Mouse (Mus musculus) neural tube, embryonic 11.5 days (tissue): ENCODE data around the gene Gimap7. TPM values are rescaled to one million over a fixed set of nuclear protein-coding genes. Genes with fewer than 3 reads are reported as not detected.
"Not testable (repeated sequence)": the region's sequence is repeated elsewhere in the genome, so short reads cannot be mapped to it uniquely, and the experiment has no call there.

Source experiments
- ATAC-seq: fragments of 200-750 bp; cut with Nextera tagmentation; 2 replicates; pipeline ENCODE4 v1.8.0; 2017; ENCODE audit warnings: moderate number of reproducible peaks, mild to moderate bottlenecking, moderate TSS enrichment, moderate library complexity; ENCODE audit not compliant: insufficient read depth, low FRiP score, low TSS enrichment
- DNase-seq: peaks from one replicate; pipeline ENCODE4 v3.0.0-alpha.2; 2015; ENCODE audit warnings: low spot score
- H3K27ac ChIP-seq: fragments of 300-500 bp; sonication (generic); 2 replicates; pipeline ENCODE4 v1.5.1; 2014; ENCODE audit warnings: low read depth, mild to moderate bottlenecking, low read length
- H3K27me3 ChIP-seq: fragments of 300-500 bp; sonication (generic); 2 replicates; pipeline ENCODE4 v1.6.1; 2014; ENCODE audit warnings: mild to moderate bottlenecking, low read length, mixed read lengths; ENCODE audit not compliant: control insufficient read depth, insufficient read depth
- H3K36me3 ChIP-seq: fragments of 300-500 bp; sonication (generic); 2 replicates; pipeline ENCODE4 v1.6.1; 2014; ENCODE audit warnings: mild to moderate bottlenecking, low read length, moderate library complexity, mixed read lengths; ENCODE audit not compliant: control insufficient read depth, insufficient read depth
- H3K4me1 ChIP-seq: fragments of 300-500 bp; sonication (generic); 2 replicates; pipeline ENCODE4 v1.6.1; 2014; ENCODE audit warnings: low read length, mixed read lengths; ENCODE audit not compliant: control insufficient read depth, insufficient read depth
- H3K4me2 ChIP-seq: fragments of 300-500 bp; sonication (generic); 2 replicates; pipeline ENCODE4 v1.6.1; 2014; ENCODE audit warnings: low read depth, mild to moderate bottlenecking, moderate library complexity
- H3K4me3 ChIP-seq: fragments of 300-500 bp; sonication (generic); 2 replicates; pipeline ENCODE4 v1.5.1; 2014; ENCODE audit warnings: low read depth, low read length
- H3K9ac ChIP-seq: fragments of 300-500 bp; sonication (generic); 2 replicates; pipeline ENCODE4 v1.6.1; 2014; ENCODE audit warnings: mild to moderate bottlenecking, low read length
- H3K9me3 ChIP-seq: fragments of 300-500 bp; sonication (generic); 2 replicates; pipeline ENCODE4 v1.6.1; 2016; ENCODE audit warnings: low read length; ENCODE audit not compliant: control insufficient read depth
- WGBS: fragments of 180-500 bp; shearing (Covaris S2); extraction: QIAGEN DNeasy Blood & Tissue Kit; methylation state at CpG from one replicate; pipeline ENCODE4 v1.1.7; 2014; 5-methylcytosine and 5-hydroxymethylcytosine counted together
- polyA plus RNA-seq: library from polyadenylated mRNA; unstranded; fragments of >200 nt; fragmentation: Nextera tagmentation; extraction: Ambion mirVana; gene quantifications from 2 replicates; pipeline ENCODE4 v1.2.1, GENCODE M21; 2014

The Gimap7 gene
- polyA plus RNA-seq, 1 experiment from 2014 or later: not detected

DNA sequence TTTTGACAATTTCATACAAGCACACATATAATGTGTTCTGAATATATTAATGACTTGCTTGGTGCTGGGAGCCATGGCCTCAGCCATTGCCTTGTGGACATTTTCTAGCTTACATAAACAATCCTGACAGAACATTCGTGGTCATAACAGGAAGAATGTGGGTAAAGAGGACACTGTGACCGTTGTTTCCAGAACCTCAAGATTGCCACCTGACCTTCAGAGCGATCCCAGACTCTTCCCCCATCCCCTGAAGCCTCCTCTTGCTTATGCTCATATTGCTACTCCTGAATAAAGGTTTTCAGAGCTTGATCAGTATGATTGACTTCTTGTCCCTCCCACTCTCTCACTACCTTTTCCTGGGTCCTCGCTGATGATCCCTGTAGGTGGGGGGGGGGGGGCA is 40.0 kb upstream of the Gimap7 start:
- Histone ChIP-seq H3K27ac (no peak overlapping the region), H3K36me3 (no peaks in the 10 kb centered on the region), H3K27me3 (no peaks in the 10 kb centered on the region), H3K4me2 (no peak overlapping the region), H3K4me1 (no peaks in the 10 kb centered on the region), H3K4me3 (no peak overlapping the region), H3K9me3 (no peaks in the 10 kb centered on the region), H3K9ac (no peak overlapping the region)
- 77% methylated on average over 4 of the region's 4 CpGs for WGBS
- no peak for ATAC-seq
- DNase-seq: no peak

DNA sequence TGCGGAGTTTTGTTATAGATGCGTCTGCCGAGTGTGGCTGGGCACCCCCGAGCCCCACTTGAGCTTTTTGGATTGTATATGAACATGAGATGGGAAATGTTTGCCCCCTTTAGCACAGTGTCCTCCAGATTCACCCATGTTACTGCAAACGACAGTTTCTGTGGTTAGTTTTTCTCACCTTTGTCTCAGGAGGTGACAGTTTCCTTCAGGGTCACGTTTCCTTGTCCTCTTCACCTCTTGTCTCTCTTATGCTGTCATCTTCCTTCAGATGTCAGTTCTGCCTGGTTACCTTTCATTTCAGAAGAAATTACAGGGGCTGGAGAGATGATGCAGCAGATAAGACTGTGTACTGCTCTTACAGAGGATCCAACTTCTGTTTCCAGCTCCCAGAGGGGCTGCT is 38.7 kb upstream of the Gimap7 start:
- H3K9ac ChIP-seq: no peak overlapping the region
- H3K36me3 ChIP-seq: no peaks in the 10 kb centered on the region
- no peak overlapping the region for H3K4me2 ChIP-seq
- no peaks in the 10 kb centered on the region for H3K9me3 ChIP-seq
- no peaks in the 10 kb centered on the region for H3K4me1 ChIP-seq
- 80% methylated on average over 6 of the region's 6 CpGs for WGBS
- no peak overlapping the region for H3K4me3 ChIP-seq
- no peak overlapping the region for H3K27ac ChIP-seq
- DNase-seq (no peak), ATAC-seq (no peak)
- no peaks in the 10 kb centered on the region for H3K27me3 ChIP-seq

DNA sequence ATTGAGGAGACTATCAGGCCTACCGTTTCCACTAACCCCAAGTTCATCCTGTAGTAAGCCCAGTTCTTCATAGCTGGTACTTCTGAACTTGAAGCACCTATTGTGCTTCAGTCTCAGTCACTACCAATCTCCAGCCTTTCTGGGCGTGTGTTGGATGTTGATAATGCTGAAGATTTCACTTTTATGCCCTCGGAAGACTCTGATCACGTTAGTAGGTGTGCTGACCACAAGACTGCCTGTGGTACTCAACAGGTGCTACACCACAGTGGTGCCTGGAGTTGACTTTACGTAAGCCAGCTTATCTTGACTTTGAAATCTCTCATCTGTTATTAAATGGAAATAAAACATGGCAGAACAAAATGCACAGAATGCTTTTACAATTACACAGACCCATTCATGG is 38.0 kb upstream of the Gimap7 start:
- no peak overlapping the region for H3K27ac ChIP-seq
- H3K9ac ChIP-seq: no peak overlapping the region
- no peaks in the 10 kb centered on the region for H3K27me3 ChIP-seq
- DNase-seq (no peak), ATAC-seq (no peak)
- no peak overlapping the region for H3K4me2 ChIP-seq
- no peaks in the 10 kb centered on the region for H3K36me3 ChIP-seq
- H3K9me3 ChIP-seq: no peaks in the 10 kb centered on the region
- no peaks in the 10 kb centered on the region for H3K4me1 ChIP-seq
- H3K4me3 ChIP-seq: no peak overlapping the region
- 85% methylated on average over 5 of the region's 5 CpGs for WGBS

- no peak overlapping the region for H3K27ac ChIP-seq
- no peak overlapping the region for H3K4me3 ChIP-seq
- no peak for DNase-seq
- WGBS: 83% methylated on average over 3 of the region's 3 CpGs
- H3K4me2 ChIP-seq: no peak overlapping the region
- ATAC-seq: no peak
- H3K9me3 ChIP-seq: no peaks in the 10 kb centered on the region
- no peak overlapping the region for H3K9ac ChIP-seq
- H3K4me1 ChIP-seq: no peaks in the 10 kb centered on the region
- H3K27me3 ChIP-seq: no peaks in the 10 kb centered on the region
- H3K36me3 ChIP-seq: no peaks in the 10 kb centered on the region
These were observed 36.8 kb upstream of the Gimap7 start for GRCm38 (mm10) chr6:48681472-48682090.

- WGBS: 85% methylated on average over 4 of the region's 4 CpGs
- no peaks in the 10 kb centered on the region for H3K9me3 ChIP-seq
- no peaks in the 10 kb centered on the region for H3K27me3 ChIP-seq
- ATAC-seq (no peak), DNase-seq (no peak)
- H3K4me3 ChIP-seq: no peak overlapping the region
- no peak overlapping the region for H3K9ac ChIP-seq
- no peaks in the 10 kb centered on the region for H3K36me3 ChIP-seq
- no peak overlapping the region for H3K27ac ChIP-seq
- no peak overlapping the region for H3K4me2 ChIP-seq
- H3K4me1 ChIP-seq: no peaks in the 10 kb centered on the region
These were observed 36.1 kb upstream of the Gimap7 start for GRCm38 (mm10) chr6:48682271-48682670.

GRCm38 (mm10) chr6:48683263-48683821 is 35.1 kb upstream of the Gimap7 start:
- not testable (repeated sequence) for H3K9ac ChIP-seq
- 97% methylated on average over 3 of the region's 4 CpGs for WGBS

GRCm38 (mm10) chr6:48684319-48684718 is 34.1 kb upstream of the Gimap7 start, which contains the start of gene Gimap4:
Gene Gimap4, plus strand, starts transcription at chr6:48684549.
- WGBS: 77% methylated on average over 5 of the region's 5 CpGs
- Histone ChIP-seq H3K4me1 (no peaks in the 10 kb centered on the region), H3K4me3 (no peak within 1 kb of the TSS), H3K9me3 (no peaks in the 10 kb centered on the region), H3K27ac (no peak within 1 kb of the TSS), H3K27me3 (no peaks in the 10 kb centered on the region), H3K9ac (no peak within 1 kb of the TSS), H3K4me2 (no peak within 1 kb of the TSS), H3K36me3 (no peaks in the 10 kb centered on the region)
- ATAC-seq: no peak
- no peak for DNase-seq

More at GRCm38 (mm10) chr6:48683263-48683821, 35.1 kb upstream of the Gimap7 start:
- H3K27ac ChIP-seq, H3K36me3 ChIP-seq, H3K4me1 ChIP-seq, H3K27me3 ChIP-seq, H3K9me3 ChIP-seq, H3K4me2 ChIP-seq, ATAC-seq, DNase-seq, H3K4me3 ChIP-seq: not testable (repeated sequence)

DNA sequence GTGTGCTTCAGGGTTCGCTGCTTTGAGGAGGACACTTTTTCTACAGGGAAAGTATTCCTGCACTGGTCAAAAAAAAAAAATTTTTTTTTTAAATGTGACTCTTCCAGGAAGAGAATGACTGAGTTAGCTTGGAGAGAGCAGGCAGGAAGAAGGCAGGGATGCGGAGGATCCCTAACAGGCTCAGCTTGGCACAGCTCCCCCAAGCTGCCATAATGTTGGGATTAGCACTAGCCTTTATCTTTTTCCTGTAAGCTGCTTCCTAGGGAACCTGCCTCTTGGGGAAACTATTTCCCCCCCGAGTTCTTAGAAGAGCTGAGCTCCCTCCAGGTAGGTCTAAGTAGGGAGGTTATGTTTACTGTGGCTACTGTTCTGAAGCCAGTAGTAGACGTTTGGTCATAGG is 33.6 kb upstream of the Gimap7 start:
- ATAC-seq (no peak), DNase-seq (no peak)
- no peak overlapping the region for H3K4me2 ChIP-seq
- H3K36me3 ChIP-seq: no peaks in the 10 kb centered on the region
- H3K27ac ChIP-seq: no peak overlapping the region
- no peaks in the 10 kb centered on the region for H3K9me3 ChIP-seq
- H3K9ac ChIP-seq: no peak overlapping the region
- 66% methylated on average over 4 of the region's 4 CpGs for WGBS
- H3K27me3 ChIP-seq: no peaks in the 10 kb centered on the region
- H3K4me1 ChIP-seq: no peaks in the 10 kb centered on the region
- no peak overlapping the region for H3K4me3 ChIP-seq

DNA sequence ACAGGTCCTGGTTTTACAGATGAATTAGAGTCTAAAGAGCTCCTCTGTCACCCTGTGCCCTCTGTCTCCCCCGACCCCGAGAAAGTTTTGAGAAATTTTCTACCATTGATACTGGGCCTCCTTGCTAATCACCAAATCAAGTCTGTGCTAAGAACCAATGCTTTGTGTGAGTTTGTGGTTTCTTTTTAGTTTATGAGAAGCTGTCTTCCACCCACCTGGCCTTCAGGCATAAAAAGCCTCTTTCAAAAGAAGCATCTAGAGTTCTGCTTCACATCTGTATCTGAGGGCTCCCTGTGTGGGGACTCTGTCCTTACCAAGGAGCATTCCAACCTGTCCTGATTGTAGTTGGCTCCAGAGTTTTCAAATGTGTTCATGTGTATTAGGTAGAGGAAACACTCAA is 33.2 kb upstream of the Gimap7 start:
- Histone ChIP-seq H3K27ac (no peak overlapping the region), H3K27me3 (no peaks in the 10 kb centered on the region), H3K9me3 (no peaks in the 10 kb centered on the region), H3K9ac (no peak overlapping the region), H3K4me3 (no peak overlapping the region), H3K36me3 (no peaks in the 10 kb centered on the region), H3K4me2 (no peak overlapping the region), H3K4me1 (no peaks in the 10 kb centered on the region)
- 86% methylated on average over 2 of the region's 2 CpGs for WGBS
- ATAC-seq (no peak), DNase-seq (no peak)
